Mouse (Mus musculus): Measurements from ENCODE around the gene Lce3d. TPM values are rescaled to one million over a fixed set of nuclear protein-coding genes. Genes with fewer than 3 reads are reported as not detected.
A peak's percentile ranks its signal among the peaks of the same experiment; 100 is the strongest.

Lce3d gene
- not detected in 2 replicates for polyA plus RNA-seq (2014; fragmentation: Nextera tagmentation; extraction: Ambion mirVana)

- Histone ChIP-seq H3K4me1 (ENCODE audit: control insufficient read depth, insufficient read depth, low read length) (no peaks in the 10 kb centered on the region), H3K4me2 (ENCODE audit: low read depth) (no peak within 1 kb of the TSS), H3K36me3 (ENCODE audit: control insufficient read depth, insufficient read depth, low read length) (no peaks in the 10 kb centered on the region), H3K27me3 (ENCODE audit: control insufficient read depth, insufficient read depth, low read length) (no peaks in the 10 kb centered on the region), H3K9ac (ENCODE audit: low read length) (no peak within 1 kb of the TSS), H3K9me3 (ENCODE audit: control insufficient read depth, low read length) (no peaks in the 10 kb centered on the region), H3K27ac (ENCODE audit: low read depth, low read length) (no peak within 1 kb of the TSS), H3K4me3 (ENCODE audit: low read depth, low read length) (no peak within 1 kb of the TSS)
- 88% methylated on average over 1 of the region's 1 CpGs for WGBS
- ATAC-seq (ENCODE audit: insufficient read depth, low FRiP score, low TSS enrichment) (no peak), DNase-seq (ENCODE audit: low spot score) (no peak)
Observed at GRCm38 (mm10) chr3:92957090-92957489, at the start of gene Lce3d. Gene Lce3d, plus strand, starts transcription at chr3:92957390.

- no peak overlapping the region for H3K9ac ChIP-seq (ENCODE audit: low read length)
- H3K4me3 ChIP-seq (ENCODE audit: low read depth, low read length) = no peak overlapping the region
- no peaks in the 10 kb centered on the region for H3K27me3 ChIP-seq (ENCODE audit: control insufficient read depth, insufficient read depth, low read length)
- ATAC-seq (ENCODE audit: insufficient read depth, low FRiP score, low TSS enrichment) (no peak), DNase-seq (ENCODE audit: low spot score) (peak; percentile 29)
- H3K4me2 ChIP-seq (ENCODE audit: low read depth) = no peak overlapping the region
- WGBS = 34% methylated on average over 4 of the region's 4 CpGs
- H3K9me3 ChIP-seq (ENCODE audit: control insufficient read depth, low read length) = no peaks in the 10 kb centered on the region
- H3K36me3 ChIP-seq (ENCODE audit: control insufficient read depth, insufficient read depth, low read length) = no peaks in the 10 kb centered on the region
- H3K4me1 ChIP-seq (ENCODE audit: control insufficient read depth, insufficient read depth, low read length) = no peaks in the 10 kb centered on the region
- no peak overlapping the region for H3K27ac ChIP-seq (ENCODE audit: low read depth, low read length)
Observed at GRCm38 (mm10) chr3:92907571-92907970, 49.6 kb upstream of the Lce3d start.

GRCm38 (mm10) chr3:92920364-92920763 is 36.8 kb upstream of the Lce3d start:
- DNase-seq (ENCODE audit: low spot score) = peak; percentile 30
- Histone ChIP-seq H3K27ac (ENCODE audit: low read depth, low read length) (no peak overlapping the region), H3K4me1 (ENCODE audit: control insufficient read depth, insufficient read depth, low read length) (no peaks in the 10 kb centered on the region), H3K27me3 (ENCODE audit: control insufficient read depth, insufficient read depth, low read length) (no peaks in the 10 kb centered on the region), H3K9me3 (ENCODE audit: control insufficient read depth, low read length) (no peaks in the 10 kb centered on the region), H3K4me3 (ENCODE audit: low read depth, low read length) (no peak overlapping the region), H3K36me3 (ENCODE audit: control insufficient read depth, insufficient read depth, low read length) (no peaks in the 10 kb centered on the region), H3K9ac (ENCODE audit: low read length) (no peak overlapping the region), H3K4me2 (ENCODE audit: low read depth) (no peak overlapping the region)
- no peak for ATAC-seq (ENCODE audit: insufficient read depth, low FRiP score, low TSS enrichment)
- 59% methylated on average over 4 of the region's 4 CpGs for WGBS

GRCm38 (mm10) chr3:92926130-92926529 is 31.1 kb upstream of the Lce3d start, which contains the start of gene Lce3a:
Gene Lce3a, minus strand, starts transcription at chr3:92926230.
- no peaks in the 10 kb centered on the region for H3K36me3 ChIP-seq (ENCODE audit: control insufficient read depth, insufficient read depth, low read length)
- H3K4me1 ChIP-seq (ENCODE audit: control insufficient read depth, insufficient read depth, low read length) = no peaks in the 10 kb centered on the region
- ATAC-seq (ENCODE audit: insufficient read depth, low FRiP score, low TSS enrichment) (no peak), DNase-seq (ENCODE audit: low spot score) (no peak)
- no peak within 1 kb of the TSS for H3K27ac ChIP-seq (ENCODE audit: low read depth, low read length)
- no peaks in the 10 kb centered on the region for H3K27me3 ChIP-seq (ENCODE audit: control insufficient read depth, insufficient read depth, low read length)
- WGBS = 76% methylated on average over 2 of the region's 2 CpGs
- no peak within 1 kb of the TSS for H3K4me3 ChIP-seq (ENCODE audit: low read depth, low read length)
- H3K9ac ChIP-seq (ENCODE audit: low read length) = no peak within 1 kb of the TSS
- H3K9me3 ChIP-seq (ENCODE audit: control insufficient read depth, low read length) = no peaks in the 10 kb centered on the region
- no peak within 1 kb of the TSS for H3K4me2 ChIP-seq (ENCODE audit: low read depth)

GRCm38 (mm10) chr3:92932679-92933078 is 24.5 kb upstream of the Lce3d start, which contains the start of gene Lce3b:
Gene Lce3b, plus strand, starts transcription at chr3:92932979.
- Histone ChIP-seq H3K27ac (ENCODE audit: low read depth, low read length) (no peak within 1 kb of the TSS), H3K4me3 (ENCODE audit: low read depth, low read length) (no peak within 1 kb of the TSS), H3K27me3 (ENCODE audit: control insufficient read depth, insufficient read depth, low read length) (no peaks in the 10 kb centered on the region), H3K9ac (ENCODE audit: low read length) (no peak within 1 kb of the TSS), H3K36me3 (ENCODE audit: control insufficient read depth, insufficient read depth, low read length) (no peaks in the 10 kb centered on the region), H3K4me2 (ENCODE audit: low read depth) (no peak within 1 kb of the TSS), H3K9me3 (ENCODE audit: control insufficient read depth, low read length) (no peaks in the 10 kb centered on the region), H3K4me1 (ENCODE audit: control insufficient read depth, insufficient read depth, low read length) (no peaks in the 10 kb centered on the region)
- DNase-seq (ENCODE audit: low spot score) (no peak), ATAC-seq (ENCODE audit: insufficient read depth, low FRiP score, low TSS enrichment) (no peak)
- WGBS = 73% methylated on average over 2 of the region's 2 CpGs

- Histone ChIP-seq H3K4me2 (ENCODE audit: low read depth) (no peak within 1 kb of the TSS), H3K4me3 (ENCODE audit: low read depth, low read length) (no peak within 1 kb of the TSS), H3K9me3 (ENCODE audit: control insufficient read depth, low read length) (no peaks in the 10 kb centered on the region), H3K36me3 (ENCODE audit: control insufficient read depth, insufficient read depth, low read length) (no peaks in the 10 kb centered on the region), H3K27me3 (ENCODE audit: control insufficient read depth, insufficient read depth, low read length) (no peaks in the 10 kb centered on the region), H3K4me1 (ENCODE audit: control insufficient read depth, insufficient read depth, low read length) (no peaks in the 10 kb centered on the region), H3K27ac (ENCODE audit: low read depth, low read length) (no peak within 1 kb of the TSS), H3K9ac (ENCODE audit: low read length) (no peak within 1 kb of the TSS)
- 82% methylated on average over 1 of the region's 1 CpGs for WGBS
- DNase-seq (ENCODE audit: low spot score) (no peak), ATAC-seq (ENCODE audit: insufficient read depth, low FRiP score, low TSS enrichment) (no peak)
Observed at GRCm38 (mm10) chr3:92944186-92944585, 13.0 kb upstream of the Lce3d start, which contains the start of gene Lce3c. Gene Lce3c, plus strand, starts transcription at chr3:92944486.

GRCm38 (mm10) chr3:92966761-92967160 is 9.6 kb downstream of the Lce3d start, which contains the start of gene Lce3e:
Gene Lce3e, plus strand, starts transcription at chr3:92967061.
- H3K9me3 ChIP-seq (ENCODE audit: control insufficient read depth, low read length) = no peaks in the 10 kb centered on the region
- no peak for ATAC-seq (ENCODE audit: insufficient read depth, low FRiP score, low TSS enrichment)
- H3K27me3 ChIP-seq (ENCODE audit: control insufficient read depth, insufficient read depth, low read length) = no peaks in the 10 kb centered on the region
- DNase-seq (ENCODE audit: low spot score) = no peak
- H3K4me1 ChIP-seq (ENCODE audit: control insufficient read depth, insufficient read depth, low read length) = no peaks in the 10 kb centered on the region
- 99% methylated on average over 2 of the region's 2 CpGs for WGBS
- no peaks in the 10 kb centered on the region for H3K36me3 ChIP-seq (ENCODE audit: control insufficient read depth, insufficient read depth, low read length)
- no peak within 1 kb of the TSS for H3K9ac ChIP-seq (ENCODE audit: low read length)
- H3K4me2 ChIP-seq (ENCODE audit: low read depth) = no peak within 1 kb of the TSS
- H3K27ac ChIP-seq (ENCODE audit: low read depth, low read length) = no peak within 1 kb of the TSS
- no peak within 1 kb of the TSS for H3K4me3 ChIP-seq (ENCODE audit: low read depth, low read length)

GRCm38 (mm10) chr3:92978484-92978883 is 21.3 kb downstream of the Lce3d start:
- Histone ChIP-seq H3K36me3 (ENCODE audit: control insufficient read depth, insufficient read depth, low read length) (no peaks in the 10 kb centered on the region), H3K4me1 (ENCODE audit: control insufficient read depth, insufficient read depth, low read length) (no peaks in the 10 kb centered on the region), H3K9ac (ENCODE audit: low read length) (no peak overlapping the region), H3K9me3 (ENCODE audit: control insufficient read depth, low read length) (no peaks in the 10 kb centered on the region), H3K4me3 (ENCODE audit: low read depth, low read length) (no peak overlapping the region), H3K27ac (ENCODE audit: low read depth, low read length) (no peak overlapping the region), H3K4me2 (ENCODE audit: low read depth) (no peak overlapping the region), H3K27me3 (ENCODE audit: control insufficient read depth, insufficient read depth, low read length) (no peaks in the 10 kb centered on the region)
- ATAC-seq (ENCODE audit: insufficient read depth, low FRiP score, low TSS enrichment) (no peak), DNase-seq (ENCODE audit: low spot score) (no peak)
- WGBS = 91% methylated on average over 2 of the region's 2 CpGs

GRCm38 (mm10) chr3:92991926-92992325 is 34.7 kb downstream of the Lce3d start, which contains the start of gene Lce3f:
Gene Lce3f, plus strand, starts transcription at chr3:92992226.
- Histone ChIP-seq H3K27ac (ENCODE audit: low read depth, low read length) (no peak within 1 kb of the TSS), H3K36me3 (ENCODE audit: control insufficient read depth, insufficient read depth, low read length) (no peaks in the 10 kb centered on the region), H3K9me3 (ENCODE audit: control insufficient read depth, low read length) (no peaks in the 10 kb centered on the region), H3K4me3 (ENCODE audit: low read depth, low read length) (no peak within 1 kb of the TSS), H3K27me3 (ENCODE audit: control insufficient read depth, insufficient read depth, low read length) (no peaks in the 10 kb centered on the region), H3K4me1 (ENCODE audit: control insufficient read depth, insufficient read depth, low read length) (no peaks in the 10 kb centered on the region), H3K9ac (ENCODE audit: low read length) (no peak within 1 kb of the TSS), H3K4me2 (ENCODE audit: low read depth) (no peak within 1 kb of the TSS)
- ATAC-seq (ENCODE audit: insufficient read depth, low FRiP score, low TSS enrichment) (no peak), DNase-seq (ENCODE audit: low spot score) (no peak)

Measured in neural tube, embryonic 11.5 days (tissue).